Mouse (Mus musculus) spleen, adult 2 months (tissue): ENCODE measurements around the gene C8b.

ENCODE experiments used
- CTCF ChIP-seq: fragments of 200-500 bp; IDR thresholded peaks from 2 replicates; pipeline ENCODE4 v1.5.1; 2011; ENCODE audit warnings: mild to moderate bottlenecking, inconsistent platforms; ENCODE audit not compliant: insufficient read depth, insufficient read length, insufficient replicate concordance; ENCODE audit errors: extremely low read depth
- POLR2A ChIP-seq: fragments of 200-500 bp; IDR thresholded peaks from 2 replicates; pipeline ENCODE4 v1.6.1; 2011; ENCODE audit warnings: low read depth, low read length, inconsistent platforms

- TF ChIP-seq CTCF (no peak), POLR2A (no peak)
These were observed 46.9 kb upstream of the C8b start for GRCm38 (mm10) chr4:104718973-104719795.
